Mouse (Mus musculus) CH12.LX (cell line): ENCODE data around the gene Uts2b. TPM values are rescaled to one million over a fixed set of nuclear protein-coding genes. Genes with fewer than 3 reads are reported as not detected.
A peak's percentile ranks its signal among the peaks of the same experiment; 100 is the strongest.

Experiments
- DNase-seq: peaks from one replicate; pipeline ENCODE4 v3.0.0-alpha.2; 2013; ENCODE audit errors: extremely low read depth
- H3K27ac ChIP-seq: 2 replicates; pipeline ENCODE4 v1.5.1; 2012; ENCODE audit warnings: low read depth, mild to moderate bottlenecking, control low read depth, moderate library complexity; ENCODE audit not compliant: insufficient read depth
- H3K27me3 ChIP-seq: replicated peaks from 2 replicates; pipeline ENCODE3; 2012; ENCODE audit warnings: inconsistent platforms
- H3K36me3 ChIP-seq, 2 experiments: replicated peaks in 1 of 2; 2 replicates each; pipeline versions ENCODE3 to v1.6.1; 2012; ENCODE audit warnings: inconsistent platforms in 1 of 2, low read length in 1 of 2, mild to moderate bottlenecking in 1 of 2, mixed read lengths in 1 of 2, moderate library complexity in 1 of 2; ENCODE audit not compliant: control insufficient read depth in 1 of 2, insufficient read depth in 1 of 2
- H3K4me1 ChIP-seq, 2 experiments: 2 replicates each; pipeline ENCODE4 v1.6.1; 2012; ENCODE audit warnings: inconsistent platforms in 1 of 2, moderate library complexity in 1 of 2; ENCODE audit not compliant: insufficient read depth in 2 of 2, control insufficient read depth in 1 of 2
- H3K4me2 ChIP-seq: 2 replicates; pipeline ENCODE4 v1.6.1; 2012; ENCODE audit warnings: low read depth, mild to moderate bottlenecking, control low read depth; ENCODE audit not compliant: poor library complexity, insufficient read depth, severe bottlenecking
- H3K4me3 ChIP-seq, 3 experiments: fragments of 150-350 bp in 1 of 3; sonication (generic) in 1 of 3; replicated peaks in 1 of 3; 2 replicates each; pipeline versions ENCODE3 to v1.5.1; 2011 to 2012; ENCODE audit warnings: low read depth in 2 of 3, low read length in 2 of 3, mild to moderate bottlenecking in 2 of 3, moderate library complexity in 2 of 3, control low read depth in 1 of 3, improper control_type of control experiment in 1 of 3, inconsistent platforms in 1 of 3, mixed read lengths in 1 of 3; ENCODE audit not compliant: poor library complexity in 1 of 3
- H3K79me2 ChIP-seq: replicated peaks from 2 replicates; pipeline ENCODE4 v1.6.1; 2012; ENCODE audit warnings: mild to moderate bottlenecking, moderate library complexity; ENCODE audit not compliant: control insufficient read depth, poor library complexity, insufficient read depth, severe bottlenecking; ENCODE audit errors: extremely low read depth
- H3K9ac ChIP-seq: 2 replicates; pipeline ENCODE4 v1.6.1; 2012; ENCODE audit warnings: low read depth, mild to moderate bottlenecking, control low read depth, moderate library complexity; ENCODE audit not compliant: insufficient read depth
- H3K9me3 ChIP-seq: replicated peaks from 2 replicates; pipeline ENCODE3; 2012; ENCODE audit warnings: low read length, inconsistent platforms, mixed read lengths
- BHLHE40 ChIP-seq: IDR thresholded peaks from 2 replicates; pipeline ENCODE4 v1.6.1; 2011; ENCODE audit warnings: mild to moderate bottlenecking, low read depth, low read length, improper control_type of control experiment
- CHD1 ChIP-seq: IDR thresholded peaks from 2 replicates; pipeline ENCODE4 v1.6.1; 2012; ENCODE audit warnings: low read depth, low read length, improper control_type of control experiment, inconsistent platforms
- CHD2 ChIP-seq: IDR thresholded peaks from 2 replicates; pipeline ENCODE4 v1.6.1; 2011; ENCODE audit warnings: low read length, improper control_type of control experiment
- CTCF ChIP-seq, 2 experiments: IDR thresholded peaks in 1 of 2; conservative IDR thresholded peaks in 1 of 2; 2 replicates each; pipeline ENCODE4 v1.5.1; 2011 to 2012; ENCODE audit warnings: low read depth in 2 of 2, low read length in 2 of 2, improper control_type of control experiment in 1 of 2, inconsistent platforms in 1 of 2, mild to moderate bottlenecking in 1 of 2, moderate library complexity in 1 of 2
- E2F4 ChIP-seq: IDR thresholded peaks from 2 replicates; pipeline ENCODE4 v1.6.1; 2011; ENCODE audit warnings: low read depth, low read length, improper control_type of control experiment; ENCODE audit not compliant: insufficient replicate concordance
- ELF1 ChIP-seq: IDR thresholded peaks from 2 replicates; pipeline ENCODE4 v1.6.1; 2014; ENCODE audit warnings: low read depth, mild to moderate bottlenecking, inconsistent platforms, low read length, improper control_type of control experiment
- EP300 ChIP-seq: IDR thresholded peaks from 2 replicates; pipeline ENCODE4 v1.6.1; 2011; ENCODE audit warnings: low read length, improper control_type of control experiment
- ETS1 ChIP-seq: conservative IDR thresholded peaks from 2 replicates; pipeline ENCODE4 v1.6.1; 2012; ENCODE audit warnings: low read depth, mild to moderate bottlenecking, inconsistent platforms, low read length, improper control_type of control experiment, moderate library complexity
- HCFC1 ChIP-seq: IDR thresholded peaks from 2 replicates; pipeline ENCODE4 v1.6.1; 2012; ENCODE audit warnings: low read depth, mild to moderate bottlenecking, inconsistent platforms, low read length, improper control_type of control experiment
- JUN ChIP-seq: IDR thresholded peaks from 2 replicates; pipeline ENCODE4 v1.6.1; 2011; ENCODE audit warnings: low read depth, mild to moderate bottlenecking, low read length, improper control_type of control experiment, moderate library complexity; ENCODE audit not compliant: insufficient read depth
- KAT2A ChIP-seq: IDR thresholded peaks from 2 replicates; pipeline ENCODE4 v1.6.1; 2012; ENCODE audit warnings: low read length, improper control_type of control experiment, inconsistent platforms; ENCODE audit not compliant: insufficient replicate concordance
- MAFK ChIP-seq: IDR thresholded peaks from 2 replicates; pipeline ENCODE4 v1.6.1; 2011; ENCODE audit warnings: low read length, improper control_type of control experiment; ENCODE audit not compliant: insufficient replicate concordance
- MAX ChIP-seq: IDR thresholded peaks from 2 replicates; pipeline ENCODE4 v1.6.1; 2011; ENCODE audit warnings: low read length, improper control_type of control experiment
- MAZ ChIP-seq: IDR thresholded peaks from 2 replicates; pipeline ENCODE4 v1.6.1; 2012; ENCODE audit warnings: low read depth, mild to moderate bottlenecking, inconsistent platforms, low read length, improper control_type of control experiment, moderate library complexity
- MXI1 ChIP-seq: IDR thresholded peaks from 2 replicates; pipeline ENCODE4 v1.6.1; 2011; ENCODE audit warnings: mild to moderate bottlenecking, low read depth, low read length, improper control_type of control experiment
- MYC ChIP-seq: IDR thresholded peaks from 2 replicates; pipeline ENCODE4 v1.6.1; 2011; ENCODE audit warnings: low read depth, mild to moderate bottlenecking, improper control_type of control experiment, low read length
- NELFE ChIP-seq: IDR thresholded peaks from 2 replicates; pipeline ENCODE4 v1.6.1; 2011; ENCODE audit warnings: low read depth, low read length, improper control_type of control experiment
- NRF1 ChIP-seq: IDR thresholded peaks from 2 replicates; pipeline ENCODE4 v1.6.1; 2014; ENCODE audit warnings: low read depth, mild to moderate bottlenecking, inconsistent platforms, low read length, improper control_type of control experiment, moderate library complexity
- PAX5 ChIP-seq: IDR thresholded peaks from 2 replicates; pipeline ENCODE4 v1.6.1; 2012; ENCODE audit warnings: low read length, inconsistent platforms, mixed read lengths
- POLR2A ChIP-seq: IDR thresholded peaks from 2 replicates; pipeline ENCODE4 v1.6.1; 2011; ENCODE audit warnings: low read depth, mild to moderate bottlenecking, improper control_type of control experiment, low read length
- RAD21 ChIP-seq: IDR thresholded peaks from 2 replicates; pipeline ENCODE4 v1.6.1; 2011; ENCODE audit warnings: low read depth, mild to moderate bottlenecking, low read length, improper control_type of control experiment, moderate library complexity
- RCOR1 ChIP-seq: conservative IDR thresholded peaks from 2 replicates; pipeline ENCODE4 v1.6.1; 2012; ENCODE audit warnings: low read depth, mild to moderate bottlenecking, inconsistent platforms, low read length, improper control_type of control experiment
- SIN3A ChIP-seq: IDR thresholded peaks from 2 replicates; pipeline ENCODE4 v1.6.1; 2012; ENCODE audit warnings: low read length, improper control_type of control experiment, inconsistent platforms
- SMC3 ChIP-seq: IDR thresholded peaks from 2 replicates; pipeline ENCODE4 v1.6.1; 2011; ENCODE audit warnings: low read depth, low read length, improper control_type of control experiment
- TBP ChIP-seq: conservative IDR thresholded peaks from 2 replicates; pipeline ENCODE4 v1.6.1; 2011; ENCODE audit warnings: low read depth, low read length, improper control_type of control experiment
- TCF12 ChIP-seq: IDR thresholded peaks from 2 replicates; pipeline ENCODE4 v1.6.1; 2014; ENCODE audit warnings: low read depth, mild to moderate bottlenecking, inconsistent platforms, low read length, improper control_type of control experiment
- USF1 ChIP-seq: IDR thresholded peaks from 2 replicates; pipeline ENCODE4 v1.6.1; 2014; ENCODE audit warnings: low read depth, mild to moderate bottlenecking, inconsistent platforms, low read length, improper control_type of control experiment
- ZC3H11A ChIP-seq: IDR thresholded peaks from 2 replicates; pipeline ENCODE4 v1.6.1; 2012; ENCODE audit warnings: low read depth, mild to moderate bottlenecking, inconsistent platforms, low read length, improper control_type of control experiment
- ZKSCAN1 ChIP-seq: IDR thresholded peaks from 2 replicates; pipeline ENCODE4 v1.6.1; 2012; ENCODE audit warnings: low read depth, inconsistent platforms, low read length, improper control_type of control experiment, borderline replicate concordance
- dilution Hi-C: fragments of 300-500 bp; cut with MboI; formaldehyde crosslinking; loops from 2 replicates; pipeline ENCODE4 v1.14.3; 2020; ENCODE audit warnings: low sequenced_read_pairs; ENCODE audit not compliant: extremely low pct_unique_long_range_greater_than_20kb, extremely low pct_ligation_motif_present
- in situ Hi-C: fragments of 300-500 bp; cut with MboI; formaldehyde crosslinking; loops from 3 replicates; pipeline ENCODE4 v1.14.3; 2019; ENCODE audit warnings: low sequenced_read_pairs, low pct_ligation_motif_present, low pct_unique_long_range_greater_than_20kb, mixed read lengths
- polyA plus RNA-seq: library from polyadenylated mRNA; unstranded; fragments of >175 nt; gene quantifications from 2 replicates; pipeline ENCODE4 v1.2.1, GENCODE M21; 2012; ENCODE audit warnings: low read depth; ENCODE audit not compliant: insufficient read length
- total RNA-seq, 2 experiments: library from RNA; depleted of rRNA; stranded (reverse); fragments of 300-350 nt in 1 of 2; fragments of >200 nt in 1 of 2; gene quantifications; 2 replicates each; pipeline ENCODE4 v1.2.3; 2012 to 2014

The Uts2b gene
- total and polyA plus RNA-seq, 3 experiments: 0.38 to 0.51 TPM; not detected in 1

DNA sequence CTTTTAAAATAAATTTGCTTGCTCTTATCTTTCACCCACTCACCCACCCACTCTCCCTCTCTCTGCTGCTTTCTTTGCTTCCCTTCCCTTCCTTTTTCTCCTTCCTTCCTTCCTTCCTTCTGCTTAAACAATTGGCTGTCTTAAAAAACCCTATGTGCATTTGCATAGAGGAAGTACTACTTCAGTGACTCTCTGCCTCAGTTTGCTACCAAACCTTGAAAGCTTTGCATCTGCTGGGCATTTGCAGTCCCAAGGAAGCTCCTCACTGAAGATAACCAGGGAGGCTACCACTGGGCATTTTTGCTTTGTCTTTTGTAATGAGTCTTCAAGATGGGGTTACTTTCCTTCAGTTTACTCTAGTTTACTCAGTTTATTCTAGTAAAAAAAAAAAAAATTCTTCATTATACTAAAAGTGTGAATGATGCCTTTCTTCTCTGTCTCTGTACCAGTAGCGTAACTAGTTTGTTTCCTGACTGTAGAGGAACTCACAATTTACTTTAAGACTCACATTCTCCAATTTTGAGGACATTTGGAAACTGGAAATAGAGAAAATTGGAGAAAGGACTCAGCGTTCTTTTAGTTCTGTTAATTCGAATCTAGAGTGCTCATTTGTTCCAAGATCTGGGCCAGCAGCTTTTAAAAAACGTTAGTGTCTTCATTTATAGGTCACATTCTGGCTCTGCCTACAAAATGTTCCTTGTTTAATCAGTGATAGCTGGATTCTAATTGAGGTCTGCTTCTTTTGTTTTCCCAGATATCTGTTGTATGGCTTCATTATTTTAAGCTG lies 25.4 kb upstream of the Uts2b start:
- peak overlapping the region; percentile 60; the same call in 1 of the 2 replicates for H3K9ac ChIP-seq
- peak; percentile 54 for TF ChIP-seq POLR2A
- no peak for TF ChIP-seq SMC3
- no peak for TF ChIP-seq ETS1
- no peak for TF ChIP-seq ZKSCAN1
- no peak for TF ChIP-seq ZC3H11A
- 0 out of 2 replicates have a peak, but pooled peaks have one; percentile 39 for TF ChIP-seq NELFE
- no peak for TF ChIP-seq E2F4
- TF ChIP-seq USF1: no peak
- TF ChIP-seq PAX5: no peak
- TF ChIP-seq CHD2: no peak
- peak; percentile 16; the same call in 1 of the 2 replicates for TF ChIP-seq ELF1
- no peak for TF ChIP-seq HCFC1
- TF ChIP-seq MAZ: no peak
- TF ChIP-seq RAD21: no peak
- TF ChIP-seq MXI1: no peak
- TF ChIP-seq TCF12: peak; percentile 36; the same call in 1 of the 2 replicates
- TF ChIP-seq SIN3A: 0 out of 2 replicates have a peak, but pooled peaks have one; percentile 12
- TF ChIP-seq TBP: peak; percentile 90; the same call in 1 of the 2 replicates
- H3K79me2 ChIP-seq: peaks cover 71% of the 10 kb centered on the region
- H3K36me3 ChIP-seq: peaks cover 8 to 32% of the 10 kb centered on the region in 2 experiments
- H3K4me2 ChIP-seq: peak overlapping the region; percentile 74
- peak overlapping the region in 2 of 3 experiments; percentile 4 to 9 for H3K4me3 ChIP-seq
- in situ Hi-C loops (no loop called here), dilution Hi-C loops (no loop called here)
- H3K27me3 ChIP-seq: no peaks in the 10 kb centered on the region
- peaks cover 11 to 66% of the 10 kb centered on the region in 2 experiments for H3K4me1 ChIP-seq
- H3K27ac ChIP-seq: peak overlapping the region; percentile 48; the same call in 1 of the 2 replicates
- peaks cover 17% of the 10 kb centered on the region for H3K9me3 ChIP-seq
- peak; percentile 64 for DNase-seq

DNA sequence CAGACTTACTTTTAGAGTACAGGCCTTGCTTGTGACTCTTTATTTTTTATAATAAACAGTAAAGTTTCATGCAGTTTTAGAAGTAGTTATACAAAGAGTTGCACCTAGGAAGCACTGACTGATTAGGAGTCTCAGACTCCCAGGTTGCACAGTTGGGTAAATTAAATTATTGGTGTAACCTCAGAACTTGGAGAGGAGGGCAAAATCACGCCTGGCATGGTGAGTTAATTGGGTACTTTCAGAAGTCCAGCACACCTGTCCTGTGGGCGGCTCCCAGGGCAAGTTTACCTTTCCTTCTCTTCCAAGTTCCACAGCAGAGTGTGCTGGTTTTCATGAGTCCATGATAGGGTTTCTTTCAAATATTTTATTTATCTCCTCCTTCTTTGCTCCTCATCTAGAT lies 21.8 kb upstream of the Uts2b start:
- H3K36me3 ChIP-seq: peaks cover 2 to 19% of the 10 kb centered on the region in 2 experiments
- no peak for DNase-seq
- peak overlapping the region; percentile 36; the same call in 1 of the 2 replicates for H3K27ac ChIP-seq
- peak overlapping the region; percentile 100 for H3K4me2 ChIP-seq
- peaks cover 4 to 49% of the 10 kb centered on the region in 2 experiments for H3K4me1 ChIP-seq
- H3K9me3 ChIP-seq: peaks cover 6% of the 10 kb centered on the region
- in situ Hi-C loops (no loop called here), dilution Hi-C loops (no loop called here)
- H3K9ac ChIP-seq: peak overlapping the region; percentile 99
- peaks cover 69% of the 10 kb centered on the region for H3K79me2 ChIP-seq
- H3K27me3 ChIP-seq: no peaks in the 10 kb centered on the region
- peak overlapping the region; percentile 49 to 80 (median 79) for H3K4me3 ChIP-seq
- no peak for TF ChIP-seq KAT2A
- no peak for TF ChIP-seq TBP
- TF ChIP-seq MAZ: no peak; the same call in 1 of the 2 replicates
- TF ChIP-seq ZKSCAN1: no peak
- TF ChIP-seq NRF1: no peak
- 0 out of 2 replicates have a peak, but pooled peaks have one; percentile 13 for TF ChIP-seq MAX
- no peak for TF ChIP-seq MAFK
- TF ChIP-seq JUN: no peak
- 0 out of 2 replicates have a peak, but pooled peaks have one; percentile 45 for TF ChIP-seq MYC
- peak; percentile 83 for TF ChIP-seq SIN3A
- TF ChIP-seq ELF1: no peak
- TF ChIP-seq RCOR1: 0 out of 2 replicates have a peak, but pooled peaks have one; percentile 21
- TF ChIP-seq MXI1: peak; percentile 62; the same call in 1 of the 2 replicates
- TF ChIP-seq CHD2: 0 out of 2 replicates have a peak, but pooled peaks have one; percentile 46
- no peak for TF ChIP-seq TCF12
- TF ChIP-seq CHD1: peak; percentile 94
- no peak for TF ChIP-seq SMC3
- peak; percentile 56 for TF ChIP-seq BHLHE40
- TF ChIP-seq POLR2A: no peak
- TF ChIP-seq EP300: peak; percentile 70
- no peak for TF ChIP-seq CTCF (conservative IDR thresholded peaks at IDR 0.05 in 1 of 2, IDR thresholded peaks at IDR 0.05 in 1 of 2; ENCODE audit: low read depth in 2 of 2, low read length in 2 of 2)
